Mouse (Mus musculus) ES-Bruce4 (cell line): ENCODE results near the gene Kcnmb2.

Experiments used
- CTCF ChIP-seq: IDR thresholded peaks from one replicate; pipeline ENCODE4 v1.8.1; 2011; ENCODE audit warnings: low read depth, low read length
- POLR2A ChIP-seq: IDR thresholded peaks from one replicate; pipeline ENCODE4 v1.8.1; 2011; ENCODE audit warnings: low read length; ENCODE audit not compliant: insufficient read depth

DNA sequence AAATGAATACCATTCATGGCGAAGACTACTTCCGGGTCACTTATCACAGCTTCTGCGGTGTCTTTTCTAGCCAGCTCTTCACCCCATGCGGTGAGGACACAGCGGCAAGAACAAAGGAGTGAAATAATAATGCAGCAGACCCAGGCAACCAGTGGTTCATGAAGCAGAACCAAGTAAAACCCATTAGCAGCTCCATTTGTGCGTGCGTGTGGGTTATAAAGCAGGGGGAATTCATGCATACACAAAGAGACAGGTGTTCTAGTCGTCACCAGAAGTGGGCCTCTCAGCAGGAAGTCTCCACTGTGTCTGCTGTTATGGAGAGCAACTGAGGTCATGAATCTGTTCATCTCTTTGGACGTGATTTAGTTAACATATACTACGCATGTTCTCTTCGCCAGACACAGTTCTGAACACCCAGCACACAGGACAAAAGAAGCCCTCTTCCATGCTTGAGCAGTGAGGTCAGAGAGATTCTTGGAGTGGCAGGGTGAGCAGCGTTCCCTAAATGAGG, 19.6 kb upstream of the Kcnmb2 start:
- TF ChIP-seq CTCF (no peak), POLR2A (no peak)
